Mouse (Mus musculus): ENCODE data around the gene Sugct.

The Sugct gene

GRCm38 (mm10) chr13:17694911-17695699 lies at the start of gene Sugct, which contains the start of gene Mplkip:
Sugct (minus strand) TSS chr13:17695553.
Mplkip (plus strand) TSS chr13:17695192.
- CTCF ChIA-PET, result no interaction called here
- POLR2A ChIA-PET, result interaction anchor here (0.5 to 3.7 kb wide), 30 partner anchors 8 to 1701 kb away, joined by 3 to 26 read pairs (median 3); partner anchors contain the start of genes Cdk13 (in 4 of the 4) and Stard3nl (in 1 of the 4)

- ChIA-PET POLR2A (interaction anchor here in 1 of 4 experiments (1.3 kb wide), 1 partner anchor 12 kb away, joined by 3 read pairs; no protein-coding TSS in a partner anchor), CTCF (no interaction called here)
Measured at GRCm38 (mm10) chr13:17728798-17729197, 33.4 kb upstream of the Sugct start.

GRCm38 (mm10) chr13:17727922-17728321 lies 32.6 kb upstream of the Sugct start:
- ChIA-PET CTCF (no interaction called here), POLR2A (interaction anchor here in 3 of 4 experiments (0.7 to 2.3 kb wide), 3 partner anchors 11 to 1865 kb away, joined by 3 to 7 read pairs (median 4); partner anchors contain the start of gene Sugct (in 1 of the 3))

- CTCF ChIA-PET, result no interaction called here
- POLR2A ChIA-PET, result interaction anchor here in 2 of 4 experiments (0.5 to 2.8 kb wide), 11 partner anchors 8 to 89 kb away, joined by 3 to 16 read pairs (median 3); partner anchors contain the start of genes Mplkip (in 1 of the 2) and Sugct (in 1 of the 2)
Measured at GRCm38 (mm10) chr13:17717357-17717756, 22.0 kb upstream of the Sugct start.

GRCm38 (mm10) chr13:17708784-17709311 lies 13.5 kb upstream of the Sugct start:
- ChIA-PET CTCF (no interaction called here), POLR2A (interaction anchor here in 2 of 4 experiments (0.8 to 3.3 kb wide), 7 partner anchors 8 to 95 kb away, joined by 3 to 16 read pairs (median 4); partner anchors contain the start of gene Sugct (in 1 of the 2))

- ChIA-PET CTCF (interaction anchor here in 1 of 4 experiments (0.5 kb wide), 1 partner anchor 254 kb away, joined by 10 read pairs; no protein-coding TSS in a partner anchor), POLR2A (interaction anchor here in 2 of 4 experiments (0.6 to 3.7 kb wide), 7 partner anchors 9 to 420 kb away, joined by 3 to 26 read pairs (median 5); partner anchors contain the start of genes Mplkip (in 2 of the 2) and Sugct (in 2 of the 2))
Measured at GRCm38 (mm10) chr13:17705188-17705826, 10.0 kb upstream of the Sugct start.

- CTCF ChIA-PET, result no interaction called here
- POLR2A ChIA-PET, result interaction anchor here in 2 of 4 experiments (1.0 to 1.4 kb wide), 2 partner anchors 12 to 44 kb away, joined by 3 read pairs; no protein-coding TSS in a partner anchor
Measured at GRCm38 (mm10) chr13:17702311-17702710, 7.0 kb upstream of the Sugct start.

- ChIA-PET POLR2A (interaction anchor here in 2 of 4 experiments (1.4 kb wide), 2 partner anchors 8 to 13 kb away, joined by 3 read pairs; no protein-coding TSS in a partner anchor), CTCF (no interaction called here)
Measured at GRCm38 (mm10) chr13:17701322-17701721, 6.0 kb upstream of the Sugct start.

GRCm38 (mm10) chr13:17700090-17700715 lies 4.8 kb upstream of the Sugct start:
- CTCF ChIA-PET, result no interaction called here
- POLR2A ChIA-PET, result interaction anchor here in 2 of 4 experiments (0.7 to 2.4 kb wide), 7 partner anchors 9 to 293 kb away, joined by 3 to 7 read pairs (median 3); partner anchors contain the start of gene Yae1d1 (in 1 of the 2)

GRCm38 (mm10) chr13:17695898-17696580 lies 686 bp upstream of the Sugct start:
- ChIA-PET POLR2A (interaction anchor here (0.7 to 3.7 kb wide), 31 partner anchors 8 to 1700 kb away, joined by 3 to 26 read pairs (median 3); partner anchors contain the start of genes Cdk13 (in 4 of the 4) and Stard3nl (in 1 of the 4)), CTCF (no interaction called here)

- ChIA-PET POLR2A (interaction anchor here in 1 of 4 experiments (1.9 to 3.6 kb wide), 2 partner anchors 12 to 14 kb away, joined by 5 to 26 read pairs; no protein-coding TSS in a partner anchor), CTCF (no interaction called here)
Measured at GRCm38 (mm10) chr13:17694414-17694813, 939 bp downstream of the Sugct start.

GRCm38 (mm10) chr13:17693816-17694215 lies 1.5 kb downstream of the Sugct start:
- ChIA-PET CTCF (no interaction called here), POLR2A (interaction anchor here in 1 of 4 experiments (0.7 to 3.6 kb wide), 2 partner anchors 12 to 124 kb away, joined by 3 to 26 read pairs; no protein-coding TSS in a partner anchor)

GRCm38 (mm10) chr13:17691436-17691835 lies 3.9 kb downstream of the Sugct start:
- POLR2A ChIA-PET, result no interaction called here
- CTCF ChIA-PET, result no interaction called here

GRCm38 (mm10) chr13:17690686-17691085 lies 4.7 kb downstream of the Sugct start:
- ChIA-PET POLR2A (no interaction called here), CTCF (no interaction called here)

GRCm38 (mm10) chr13:17689461-17689860 lies 5.9 kb downstream of the Sugct start:
- ChIA-PET CTCF (no interaction called here), POLR2A (no interaction called here)

GRCm38 (mm10) chr13:17671122-17671521 lies 24.2 kb downstream of the Sugct start:
- POLR2A ChIA-PET, result interaction anchor here in 1 of 4 experiments (1.1 kb wide), 1 partner anchor 24 kb away, joined by 3 read pairs; the partner anchor contains the start of gene Sugct
- CTCF ChIA-PET, result no interaction called here

- POLR2A ChIA-PET, result no interaction called here
- CTCF ChIA-PET, result no interaction called here
Measured at GRCm38 (mm10) chr13:17667380-17667779, 28.0 kb downstream of the Sugct start.

- POLR2A ChIA-PET, result no interaction called here
- CTCF ChIA-PET, result interaction anchor here in 3 of 4 experiments (0.5 to 1.0 kb wide), 3 partner anchors 13 to 488 kb away, joined by 3 to 4 read pairs (median 4); no protein-coding TSS in a partner anchor
Measured at GRCm38 (mm10) chr13:17642294-17642693, 53.1 kb downstream of the Sugct start.
